Mouse (Mus musculus): ENCODE measurements around the gene Hrh2. TPM values are rescaled to one million over a fixed set of nuclear protein-coding genes. Genes with fewer than 3 reads are reported as not detected.

The Hrh2 gene
- polyA plus RNA-seq, 1 experiment from 2014 or later = 0.45 TPM

DNA sequence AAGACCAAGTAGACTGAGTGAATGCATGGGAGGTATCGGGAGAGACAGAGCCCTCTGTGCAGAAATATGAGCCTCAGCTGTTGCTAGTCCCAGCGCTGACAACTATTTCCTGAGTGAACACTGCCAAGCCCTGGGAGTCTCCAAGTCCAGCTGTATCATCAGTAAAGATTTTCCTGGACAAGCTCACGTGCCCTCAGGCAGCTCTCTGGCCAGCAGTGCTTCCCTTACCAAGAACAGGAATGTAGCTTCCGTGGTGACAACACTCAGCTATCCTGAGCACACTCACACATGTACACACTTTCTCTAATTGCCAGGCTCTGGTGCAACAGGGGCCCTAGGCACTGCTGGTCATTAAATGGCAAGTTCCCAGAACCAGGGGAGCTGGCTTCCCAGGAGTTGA lies 57.1 kb downstream of the Hrh2 start:
- peaks cover 23% of the 10 kb centered on the region for H3K4me1 ChIP-seq
- H3K36me3 ChIP-seq = no peaks in the 10 kb centered on the region
- no peak overlapping the region for H3K9ac ChIP-seq (replicated peaks)
- no peak overlapping the region for H3K4me2 ChIP-seq
- H3K27ac ChIP-seq (replicated peaks) = 0 out of 2 replicates have a peak overlapping the region, but pooled peaks have one; percentile 33
- no peaks in the 10 kb centered on the region for H3K9me3 ChIP-seq (replicated peaks)
- no peak overlapping the region for H3K4me3 ChIP-seq (replicated peaks)
- WGBS = 54% methylated on average over 4 of the region's 4 CpGs
- H3K27me3 ChIP-seq (replicated peaks) = no peaks in the 10 kb centered on the region
- no peak for ATAC-seq (ENCODE audit: low FRiP score)

DNA sequence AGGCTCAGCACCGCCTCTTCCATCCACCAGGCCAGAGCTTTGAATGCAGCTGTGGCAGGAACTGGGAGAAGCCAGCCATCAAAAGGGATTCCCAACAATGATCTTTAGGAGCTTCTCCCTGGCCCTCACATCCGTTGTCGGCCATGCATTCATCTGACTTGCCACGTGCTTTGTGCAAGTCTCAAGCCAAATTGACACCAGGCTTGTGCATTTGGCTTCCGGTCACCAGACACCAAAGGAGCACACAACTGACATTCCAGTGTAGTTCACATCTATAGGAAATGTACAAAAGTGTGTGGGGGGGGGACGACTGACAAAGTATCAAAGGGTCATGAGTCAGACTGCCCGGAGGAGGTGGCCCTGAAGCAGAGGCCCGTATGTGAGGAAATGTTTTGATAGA lies 58.4 kb downstream of the Hrh2 start:
- peaks cover 25% of the 10 kb centered on the region for H3K4me1 ChIP-seq
- no peaks in the 10 kb centered on the region for H3K9me3 ChIP-seq (replicated peaks)
- 30% methylated on average over 8 of the region's 8 CpGs for WGBS
- no peak overlapping the region for H3K27ac ChIP-seq (replicated peaks)
- H3K27me3 ChIP-seq (replicated peaks) = no peaks in the 10 kb centered on the region
- no peak overlapping the region for H3K9ac ChIP-seq (replicated peaks)
- no peak overlapping the region for H3K4me2 ChIP-seq
- no peak overlapping the region for H3K4me3 ChIP-seq (replicated peaks)
- H3K36me3 ChIP-seq = no peaks in the 10 kb centered on the region
- ATAC-seq (ENCODE audit: low FRiP score) = no peak

DNA sequence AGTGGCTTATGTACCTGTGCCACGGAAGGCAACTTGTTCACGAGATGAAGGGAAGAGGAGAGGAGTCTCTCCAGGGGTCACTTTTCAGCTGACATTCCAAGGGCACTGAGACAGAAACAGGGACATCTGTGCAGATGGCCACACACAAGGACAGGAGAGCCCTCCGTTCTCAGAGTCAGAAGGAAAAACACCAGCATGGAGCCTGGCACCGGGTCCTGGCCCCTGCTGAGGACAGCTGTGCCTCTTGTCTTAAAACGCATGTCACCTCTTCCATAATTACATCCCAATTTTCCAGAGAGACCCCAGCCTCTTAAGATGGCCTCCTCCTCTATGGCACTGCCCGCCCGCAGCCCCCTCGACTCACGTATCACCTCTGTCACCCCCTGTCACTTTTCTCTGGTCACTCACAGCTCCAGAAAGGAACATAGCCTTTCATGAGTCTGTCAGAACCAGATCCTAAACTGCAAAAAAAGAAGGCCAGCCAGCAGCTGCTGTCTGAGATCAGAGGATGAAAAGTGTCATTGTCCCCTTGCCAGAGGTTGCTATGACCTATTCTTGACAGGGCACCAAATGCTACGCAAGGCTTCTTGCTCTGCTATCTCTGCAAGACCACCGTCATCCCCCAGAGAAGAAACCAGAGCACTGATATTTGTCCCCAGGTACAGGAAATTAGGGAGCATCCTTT lies 59.8 kb downstream of the Hrh2 start:
- Histone ChIP-seq H3K4me1 (peaks cover 32% of the 10 kb centered on the region), H3K4me2 (no peak overlapping the region), H3K27ac (replicated peaks) (no peak overlapping the region), H3K4me3 (replicated peaks) (no peak overlapping the region), H3K27me3 (replicated peaks) (no peaks in the 10 kb centered on the region), H3K9ac (replicated peaks) (no peak overlapping the region), H3K36me3 (no peaks in the 10 kb centered on the region), H3K9me3 (replicated peaks) (no peaks in the 10 kb centered on the region)
- ATAC-seq (ENCODE audit: low FRiP score) = no peak
- WGBS = 77% methylated on average over 11 of the region's 11 CpGs

DNA sequence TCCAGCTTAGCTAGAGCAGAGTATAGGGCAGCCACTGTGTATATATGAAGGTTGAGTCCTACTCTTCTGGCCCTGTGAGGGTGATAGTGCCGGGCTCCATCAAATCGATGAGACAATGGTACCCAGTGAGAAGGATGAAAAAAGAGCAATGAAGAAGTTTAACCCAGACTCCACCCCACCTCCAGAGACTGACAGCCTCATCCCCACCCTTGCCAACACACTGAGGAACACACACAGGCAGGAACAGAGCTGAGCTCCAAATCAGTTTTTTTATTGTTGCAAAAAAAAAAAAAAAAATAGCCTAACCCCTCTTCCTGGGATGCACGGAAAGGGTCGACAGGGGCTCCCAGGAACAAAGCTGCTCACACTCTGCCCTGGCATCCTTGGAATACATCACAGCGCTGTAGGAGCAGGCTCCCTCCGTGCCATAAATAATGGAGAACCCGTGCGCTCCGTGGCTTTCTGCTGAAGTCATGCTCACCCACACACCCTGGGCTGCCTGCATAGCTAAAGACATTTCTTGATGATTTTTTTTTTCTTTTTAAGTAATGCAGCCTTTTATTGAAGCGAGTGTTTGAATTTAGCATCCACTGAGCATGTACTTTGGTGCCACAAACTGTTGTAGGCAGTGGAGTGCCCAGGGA lies 65.8 kb downstream of the Hrh2 start:
- Histone ChIP-seq H3K9ac (replicated peaks) (no peak overlapping the region), H3K9me3 (replicated peaks) (no peaks in the 10 kb centered on the region), H3K27ac (replicated peaks) (no peak overlapping the region), H3K4me2 (0 out of 2 replicates have a peak overlapping the region, but pooled peaks have one; percentile 1), H3K4me3 (replicated peaks) (no peak overlapping the region), H3K27me3 (replicated peaks) (no peaks in the 10 kb centered on the region), H3K4me1 (peaks cover 18% of the 10 kb centered on the region), H3K36me3 (no peaks in the 10 kb centered on the region)
- ATAC-seq (ENCODE audit: low FRiP score) = 0 out of 2 replicates have a peak, but pooled peaks have one; percentile 60
- 12% methylated on average over 10 of the region's 10 CpGs for WGBS

DNA sequence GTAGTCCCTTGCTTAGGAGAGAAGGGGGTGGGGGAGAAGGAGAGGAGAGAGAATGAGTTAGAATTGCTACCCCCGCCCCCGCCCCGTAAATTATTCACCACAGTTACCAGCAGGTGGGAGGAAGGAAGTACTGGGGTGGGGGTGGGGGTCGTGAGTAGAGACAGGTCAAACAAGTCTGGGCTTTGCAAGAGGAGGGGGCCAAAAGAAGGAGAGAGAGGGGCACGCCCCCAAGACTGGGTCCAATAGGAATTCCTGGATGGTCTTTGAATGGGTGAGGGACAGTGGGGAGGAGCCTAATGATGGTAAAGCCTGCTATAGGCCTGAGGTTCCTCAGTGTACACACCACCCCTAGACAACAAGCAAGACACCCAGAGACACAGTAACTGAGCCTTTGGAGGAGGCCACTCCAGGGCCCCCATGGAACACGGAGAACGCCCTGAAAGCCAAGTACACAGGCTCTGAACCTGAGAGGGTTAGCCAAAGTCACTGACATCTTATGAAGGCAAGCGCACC lies 66.4 kb downstream of the Hrh2 start:
- WGBS = 35% methylated on average over 8 of the region's 8 CpGs
- H3K4me2 ChIP-seq = 0 out of 2 replicates have a peak overlapping the region, but pooled peaks have one; percentile 1
- ATAC-seq (ENCODE audit: low FRiP score) = no peak

DNA sequence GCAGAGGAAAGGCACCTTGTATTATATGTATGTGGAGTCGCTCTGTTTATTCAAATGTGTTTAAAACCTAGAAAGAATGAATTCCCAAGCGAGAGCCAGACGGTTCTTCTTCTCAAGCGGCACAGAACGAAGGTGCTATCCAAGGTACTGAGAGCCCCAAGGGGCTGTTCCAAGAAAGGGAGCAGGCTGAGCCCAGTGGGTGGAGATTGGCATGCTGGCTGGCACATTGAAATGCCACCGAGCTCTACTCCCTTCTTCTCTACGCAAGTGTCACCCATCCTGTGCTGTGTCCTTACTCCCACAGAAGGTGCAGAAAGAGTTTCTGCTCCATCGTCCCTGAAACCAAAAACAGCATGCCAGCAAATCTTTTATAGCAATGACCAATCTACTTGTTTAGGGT lies 68.4 kb downstream of the Hrh2 start:
- Histone ChIP-seq H3K4me1 (peaks cover 20% of the 10 kb centered on the region), H3K27ac (replicated peaks) (no peak overlapping the region), H3K4me3 (replicated peaks) (no peak overlapping the region), H3K36me3 (no peaks in the 10 kb centered on the region), H3K27me3 (replicated peaks) (no peaks in the 10 kb centered on the region), H3K4me2 (no peak overlapping the region), H3K9ac (replicated peaks) (no peak overlapping the region), H3K9me3 (replicated peaks) (no peaks in the 10 kb centered on the region)
- no peak for ATAC-seq (ENCODE audit: low FRiP score)
- WGBS = 30% methylated on average over 8 of the region's 8 CpGs

More for the DNA sequence above, 66.4 kb downstream of the Hrh2 start:
- no peak overlapping the region for H3K4me3 ChIP-seq (replicated peaks)
- no peaks in the 10 kb centered on the region for H3K36me3 ChIP-seq
- no peaks in the 10 kb centered on the region for H3K9me3 ChIP-seq (replicated peaks)
- H3K27ac ChIP-seq (replicated peaks) = no peak overlapping the region
- no peak overlapping the region for H3K9ac ChIP-seq (replicated peaks)
- H3K4me1 ChIP-seq = peaks cover 18% of the 10 kb centered on the region
- no peaks in the 10 kb centered on the region for H3K27me3 ChIP-seq (replicated peaks)

DNA sequence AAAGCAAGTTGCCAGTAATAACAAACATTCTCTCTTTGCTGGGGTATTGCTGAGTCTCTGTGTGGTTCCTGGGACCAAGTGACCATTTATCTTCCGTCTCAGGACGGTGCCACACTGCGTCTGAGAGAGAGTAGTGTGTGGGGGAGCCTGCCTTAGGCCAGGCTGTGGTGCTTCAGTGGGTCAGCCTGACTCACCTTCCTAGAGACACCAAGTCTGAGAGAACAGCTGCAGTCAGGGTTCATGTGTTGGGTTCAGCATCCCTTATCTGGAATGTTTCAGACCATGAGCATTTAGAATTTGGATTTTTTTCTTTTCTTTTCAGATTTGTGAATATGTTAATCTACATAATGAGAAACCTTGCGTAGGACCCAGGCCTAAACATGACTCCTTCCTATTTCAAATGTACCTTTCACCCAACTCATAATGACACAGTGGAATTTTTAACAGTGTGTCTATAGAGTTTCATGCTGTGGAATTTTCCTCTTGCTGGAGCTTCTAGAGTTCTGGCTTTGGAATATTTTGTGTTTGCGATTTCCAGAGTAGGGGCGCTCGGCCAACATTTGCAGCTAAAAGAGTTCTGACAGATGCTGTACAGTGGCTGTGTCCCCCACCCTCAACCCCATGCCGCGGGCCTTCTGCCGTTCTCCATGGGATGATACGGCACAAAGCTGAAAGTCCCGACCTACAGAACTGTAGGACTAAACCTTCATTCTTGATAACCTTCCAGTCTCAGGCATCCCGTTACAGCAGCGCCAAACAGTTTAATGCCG lies 71.0 kb downstream of the Hrh2 start:
- H3K4me1 ChIP-seq = peaks cover 19% of the 10 kb centered on the region
- no peaks in the 10 kb centered on the region for H3K27me3 ChIP-seq (replicated peaks)
- H3K4me2 ChIP-seq = no peak overlapping the region
- no peak overlapping the region for H3K4me3 ChIP-seq (replicated peaks)
- no peak overlapping the region for H3K9ac ChIP-seq (replicated peaks)
- H3K27ac ChIP-seq (replicated peaks) = no peak overlapping the region
- no peaks in the 10 kb centered on the region for H3K9me3 ChIP-seq (replicated peaks)
- H3K36me3 ChIP-seq = no peaks in the 10 kb centered on the region
- no peak for ATAC-seq (ENCODE audit: low FRiP score)
- 90% methylated on average over 15 of the region's 15 CpGs for WGBS

DNA sequence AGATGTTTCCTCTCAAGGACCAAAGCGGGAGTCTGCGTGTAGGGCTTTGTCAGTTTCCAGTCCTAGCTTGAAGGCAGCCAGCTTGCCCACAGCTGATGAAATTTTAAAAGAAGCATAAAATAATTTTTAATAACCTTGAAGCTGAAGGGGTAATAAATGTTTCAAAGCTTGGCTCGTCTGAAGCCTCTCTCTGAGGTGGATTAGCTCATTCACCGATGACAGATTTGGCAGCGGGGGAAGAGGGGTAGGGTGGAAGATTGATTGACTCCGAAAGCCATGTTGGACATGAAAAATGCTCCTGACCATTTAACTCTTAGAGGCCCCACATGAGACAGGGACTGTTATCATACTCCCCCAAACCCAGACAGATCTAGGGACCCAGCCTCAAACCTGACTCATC lies 71.7 kb downstream of the Hrh2 start:
- H3K36me3 ChIP-seq = no peaks in the 10 kb centered on the region
- no peak overlapping the region for H3K27ac ChIP-seq (replicated peaks)
- H3K9me3 ChIP-seq (replicated peaks) = no peaks in the 10 kb centered on the region
- H3K4me2 ChIP-seq = no peak overlapping the region
- H3K4me3 ChIP-seq (replicated peaks) = no peak overlapping the region
- ATAC-seq (ENCODE audit: low FRiP score) = no peak
- H3K9ac ChIP-seq (replicated peaks) = no peak overlapping the region
- WGBS = 67% methylated on average over 6 of the region's 6 CpGs
- peaks cover 13% of the 10 kb centered on the region for H3K4me1 ChIP-seq
- H3K27me3 ChIP-seq (replicated peaks) = no peaks in the 10 kb centered on the region

DNA sequence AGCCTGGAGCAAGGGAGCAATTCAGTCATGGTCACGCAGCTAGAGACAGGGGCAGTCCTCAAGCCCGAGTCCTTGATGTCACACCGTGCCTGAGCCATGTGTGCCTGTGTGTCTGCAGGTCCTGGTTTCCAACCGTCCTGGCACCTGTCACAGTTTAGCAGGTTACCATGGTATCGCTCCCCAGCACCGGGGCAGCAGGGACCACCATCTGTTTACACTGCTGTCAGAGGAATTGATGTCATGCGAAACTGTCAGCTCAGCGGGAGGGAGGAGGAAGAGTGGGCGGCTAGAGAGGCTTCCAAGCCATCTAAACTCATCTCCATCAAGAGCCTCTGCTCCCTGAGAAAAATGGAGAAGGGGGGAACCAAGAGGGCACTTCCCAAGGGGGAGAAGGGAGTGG lies 74.5 kb downstream of the Hrh2 start:
- no peaks in the 10 kb centered on the region for H3K36me3 ChIP-seq
- H3K27me3 ChIP-seq (replicated peaks) = no peaks in the 10 kb centered on the region
- no peak overlapping the region for H3K4me3 ChIP-seq (replicated peaks)
- H3K9ac ChIP-seq (replicated peaks) = no peak overlapping the region
- H3K4me2 ChIP-seq = no peak overlapping the region
- H3K27ac ChIP-seq (replicated peaks) = no peak overlapping the region
- 19% methylated on average over 9 of the region's 9 CpGs for WGBS
- H3K4me1 ChIP-seq = peaks cover 17% of the 10 kb centered on the region
- H3K9me3 ChIP-seq (replicated peaks) = no peaks in the 10 kb centered on the region
- no peak for ATAC-seq (ENCODE audit: low FRiP score)

DNA sequence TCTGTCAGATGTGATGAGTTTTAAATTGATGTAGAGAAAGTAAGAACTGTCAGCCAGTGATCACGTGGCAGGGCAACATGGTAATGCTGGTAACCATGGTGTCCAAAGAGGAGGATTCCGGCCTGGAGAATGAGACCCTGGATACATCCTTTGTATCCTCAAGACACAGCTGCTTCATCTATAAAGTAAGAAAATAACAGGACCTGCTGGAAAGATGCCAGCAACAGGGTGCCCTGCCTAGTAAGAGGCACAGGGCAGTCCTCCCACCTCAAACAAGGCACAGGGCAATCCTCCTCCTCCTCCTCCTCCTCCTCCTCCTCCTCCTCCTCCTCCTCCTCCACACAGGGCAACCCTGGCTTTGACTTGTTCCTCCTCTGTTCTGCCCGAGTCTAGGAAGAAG lies 77.2 kb downstream of the Hrh2 start:
- H3K27ac ChIP-seq (replicated peaks) = no peak overlapping the region
- H3K36me3 ChIP-seq = no peaks in the 10 kb centered on the region
- no peaks in the 10 kb centered on the region for H3K27me3 ChIP-seq (replicated peaks)
- peaks cover 17% of the 10 kb centered on the region for H3K4me1 ChIP-seq
- ATAC-seq (ENCODE audit: low FRiP score) = no peak
- no peak overlapping the region for H3K9ac ChIP-seq (replicated peaks)
- no peak overlapping the region for H3K4me2 ChIP-seq
- no peaks in the 10 kb centered on the region for H3K9me3 ChIP-seq (replicated peaks)
- WGBS = 40% methylated on average over 3 of the region's 3 CpGs
- H3K4me3 ChIP-seq (replicated peaks) = no peak overlapping the region

DNA sequence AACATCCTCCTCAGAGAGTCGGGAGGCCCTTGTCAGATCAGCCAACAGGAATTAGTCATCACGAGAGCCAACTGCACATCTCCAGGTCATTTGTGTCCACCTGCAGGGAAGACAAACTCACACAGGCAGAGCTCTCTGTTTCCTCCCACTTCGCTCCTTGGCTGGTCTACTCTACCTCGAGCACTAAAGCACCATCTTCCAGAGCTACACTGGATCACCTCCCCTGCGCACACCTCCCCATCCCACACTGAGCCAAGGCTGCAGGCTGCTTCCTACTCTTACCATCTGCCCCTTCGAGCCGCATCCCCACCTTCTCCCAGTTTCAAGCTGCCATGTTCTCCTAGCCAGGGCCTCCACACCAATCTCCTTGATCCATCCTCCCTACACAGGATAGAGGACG lies 77.7 kb downstream of the Hrh2 start:
- Histone ChIP-seq H3K27ac (replicated peaks) (no peak overlapping the region), H3K4me3 (replicated peaks) (no peak overlapping the region), H3K9me3 (replicated peaks) (no peaks in the 10 kb centered on the region), H3K4me1 (peaks cover 14% of the 10 kb centered on the region), H3K9ac (replicated peaks) (no peak overlapping the region), H3K36me3 (no peaks in the 10 kb centered on the region), H3K4me2 (no peak overlapping the region), H3K27me3 (replicated peaks) (no peaks in the 10 kb centered on the region)
- WGBS = 73% methylated on average over 8 of the region's 8 CpGs
- no peak for ATAC-seq (ENCODE audit: low FRiP score)

Measured in neural tube, embryonic 15.5 days (tissue).